Mouse (Mus musculus) hindbrain, embryonic 12.5 days (tissue): ENCODE measurements around the gene Apbb2. TPM values are rescaled to one million over a fixed set of nuclear protein-coding genes. Genes with fewer than 3 reads are reported as not detected.

Experiments
- ATAC-seq: fragments of 200-750 bp; cut with Nextera tagmentation; 2 replicates; pipeline ENCODE4 v1.8.0; 2017; ENCODE audit warnings: moderate TSS enrichment; ENCODE audit not compliant: low FRiP score
- H3K27ac ChIP-seq: fragments of 300-500 bp; sonication (generic); 2 replicates; pipeline ENCODE4 v1.5.1; 2016; ENCODE audit warnings: mild to moderate bottlenecking
- H3K27me3 ChIP-seq: fragments of 300-500 bp; sonication (generic); 2 replicates; pipeline ENCODE4 v1.6.1; 2016; ENCODE audit warnings: mild to moderate bottlenecking
- H3K36me3 ChIP-seq: fragments of 300-500 bp; sonication (generic); 2 replicates; pipeline ENCODE4 v1.6.1; 2016; ENCODE audit warnings: mild to moderate bottlenecking
- H3K4me1 ChIP-seq: fragments of 300-500 bp; sonication (generic); 2 replicates; pipeline ENCODE4 v1.6.1; 2016
- H3K4me2 ChIP-seq: fragments of 300-500 bp; sonication (generic); replicated peaks from 2 replicates; pipeline ENCODE4 v1.6.1; 2016; ENCODE audit warnings: mild to moderate bottlenecking
- H3K4me3 ChIP-seq: fragments of 300-500 bp; sonication (generic); 2 replicates; pipeline ENCODE4 v1.5.1; 2016; ENCODE audit warnings: mild to moderate bottlenecking
- H3K9ac ChIP-seq: fragments of 300-500 bp; sonication (generic); 2 replicates; pipeline ENCODE4 v1.6.1; 2016; ENCODE audit warnings: mild to moderate bottlenecking, moderate library complexity
- H3K9me3 ChIP-seq: fragments of 300-500 bp; sonication (generic); replicated peaks from 2 replicates; pipeline ENCODE4 v1.6.1; 2016; ENCODE audit warnings: mild to moderate bottlenecking
- WGBS: fragments of 180-500 bp; shearing (Covaris S2); methylation state at CpG from one replicate; pipeline ENCODE4 v1.1.7; 2016; 5-methylcytosine and 5-hydroxymethylcytosine counted together
- polyA plus RNA-seq: library from polyadenylated mRNA; unstranded; fragments of >200 nt; fragmentation: Nextera tagmentation; extraction: Ambion mirVana; gene quantifications from 2 replicates; pipeline ENCODE4 v1.2.1, GENCODE M21; 2016

Apbb2 gene
- polyA plus RNA-seq, 1 experiment from 2014 or later, result 82.4 TPM

DNA sequence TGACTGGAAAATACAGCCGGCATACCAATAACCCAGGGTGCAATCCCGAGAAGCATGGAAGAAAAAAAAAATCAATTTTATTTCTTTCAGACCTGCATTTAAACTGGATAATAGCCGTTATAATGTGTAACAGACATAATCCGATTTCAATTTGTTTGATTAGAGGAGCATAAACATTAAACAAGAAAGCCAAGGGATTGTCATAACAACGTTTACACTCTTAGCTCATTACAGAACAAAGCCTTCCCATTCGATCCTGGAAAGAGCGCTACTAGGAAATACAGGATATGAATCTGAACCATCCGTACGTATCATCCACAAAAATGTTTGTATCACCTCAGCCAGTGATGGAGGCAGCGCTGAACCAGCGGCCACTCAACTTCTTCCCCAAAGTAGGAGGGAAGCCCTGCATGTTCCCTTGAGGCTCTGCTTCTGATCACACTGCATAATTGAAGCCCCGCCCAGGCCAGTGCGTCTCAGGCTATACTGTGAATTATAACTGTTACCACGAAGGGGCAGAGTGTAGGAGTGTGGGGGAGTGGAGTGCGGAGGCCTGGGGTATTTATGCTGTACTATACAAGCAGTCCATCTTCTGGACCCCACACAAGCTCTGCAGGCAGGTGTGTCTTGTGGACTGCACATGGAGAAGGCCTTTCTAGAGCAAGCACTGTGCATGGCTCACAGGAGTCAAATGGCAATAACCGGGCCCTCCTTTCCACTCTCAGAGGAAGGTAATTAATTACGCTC is 278.1 kb downstream of the Apbb2 start:
- H3K9me3 ChIP-seq, result no peaks in the 10 kb centered on the region
- 72% methylated on average over 17 of the region's 17 CpGs for WGBS
- H3K9ac ChIP-seq, result no peak overlapping the region
- ATAC-seq, result 0 out of 2 replicates have a peak, but pooled peaks have one; percentile 7
- H3K36me3 ChIP-seq, result no peaks in the 10 kb centered on the region
- H3K4me1 ChIP-seq, result peaks cover 38% of the 10 kb centered on the region
- no peak overlapping the region for H3K4me3 ChIP-seq
- peak overlapping the region; percentile 76 for H3K27ac ChIP-seq
- H3K4me2 ChIP-seq, result no peak overlapping the region
- no peaks in the 10 kb centered on the region for H3K27me3 ChIP-seq

DNA sequence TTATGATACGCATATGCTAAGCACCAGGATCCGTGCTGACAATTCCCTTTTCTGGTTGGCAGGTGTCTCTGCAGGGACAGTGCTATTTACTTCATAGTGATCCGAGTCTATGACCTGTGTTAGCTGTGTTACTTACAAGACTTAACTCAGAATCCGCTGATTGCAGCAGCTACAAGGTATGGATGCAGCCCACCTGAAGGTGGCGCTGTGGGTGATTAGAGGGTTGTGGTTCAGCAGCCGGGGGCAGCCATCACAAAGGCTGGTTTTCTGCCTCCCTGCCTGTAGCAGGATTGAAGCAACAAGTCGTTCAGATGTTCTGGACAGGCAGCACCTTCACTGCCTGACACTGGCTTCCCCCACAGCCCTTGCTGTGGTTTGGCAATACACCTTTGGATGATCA is 280.0 kb downstream of the Apbb2 start:
- WGBS, result 29% methylated on average over 7 of the region's 7 CpGs
- Histone ChIP-seq H3K4me2 (no peak overlapping the region), H3K27ac (no peak overlapping the region), H3K9me3 (no peaks in the 10 kb centered on the region), H3K27me3 (no peaks in the 10 kb centered on the region), H3K36me3 (no peaks in the 10 kb centered on the region), H3K4me3 (no peak overlapping the region), H3K4me1 (peaks cover 38% of the 10 kb centered on the region), H3K9ac (no peak overlapping the region)
- no peak for ATAC-seq

DNA sequence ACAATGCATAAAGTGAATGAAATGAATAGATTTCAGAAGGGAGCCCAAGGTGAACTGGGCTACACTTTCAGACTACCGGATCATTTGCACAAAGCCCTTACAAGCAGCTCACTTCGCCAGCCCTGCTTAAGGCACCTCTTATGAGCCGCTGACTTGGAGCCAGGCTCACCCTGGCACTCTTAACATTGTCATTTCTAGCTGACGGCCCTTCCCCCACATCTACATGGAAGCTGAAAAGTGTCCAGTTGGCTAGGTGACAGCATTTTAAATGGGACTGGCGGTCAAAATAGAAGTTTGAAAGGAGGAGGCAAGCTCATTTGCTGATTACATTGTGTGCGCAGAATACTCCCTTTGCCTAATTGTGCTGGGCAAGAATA is 280.6 kb downstream of the Apbb2 start:
- Histone ChIP-seq H3K4me3 (peak overlapping the region; percentile 42), H3K9me3 (no peaks in the 10 kb centered on the region), H3K4me1 (peaks cover 38% of the 10 kb centered on the region), H3K27me3 (no peaks in the 10 kb centered on the region), H3K9ac (peak overlapping the region; percentile 60), H3K27ac (peak overlapping the region; percentile 76; the same call in 1 of the 2 replicates), H3K4me2 (peak overlapping the region; percentile 82), H3K36me3 (no peaks in the 10 kb centered on the region)
- peak; percentile 64 for ATAC-seq
- WGBS, result 26% methylated on average over 6 of the region's 6 CpGs

DNA sequence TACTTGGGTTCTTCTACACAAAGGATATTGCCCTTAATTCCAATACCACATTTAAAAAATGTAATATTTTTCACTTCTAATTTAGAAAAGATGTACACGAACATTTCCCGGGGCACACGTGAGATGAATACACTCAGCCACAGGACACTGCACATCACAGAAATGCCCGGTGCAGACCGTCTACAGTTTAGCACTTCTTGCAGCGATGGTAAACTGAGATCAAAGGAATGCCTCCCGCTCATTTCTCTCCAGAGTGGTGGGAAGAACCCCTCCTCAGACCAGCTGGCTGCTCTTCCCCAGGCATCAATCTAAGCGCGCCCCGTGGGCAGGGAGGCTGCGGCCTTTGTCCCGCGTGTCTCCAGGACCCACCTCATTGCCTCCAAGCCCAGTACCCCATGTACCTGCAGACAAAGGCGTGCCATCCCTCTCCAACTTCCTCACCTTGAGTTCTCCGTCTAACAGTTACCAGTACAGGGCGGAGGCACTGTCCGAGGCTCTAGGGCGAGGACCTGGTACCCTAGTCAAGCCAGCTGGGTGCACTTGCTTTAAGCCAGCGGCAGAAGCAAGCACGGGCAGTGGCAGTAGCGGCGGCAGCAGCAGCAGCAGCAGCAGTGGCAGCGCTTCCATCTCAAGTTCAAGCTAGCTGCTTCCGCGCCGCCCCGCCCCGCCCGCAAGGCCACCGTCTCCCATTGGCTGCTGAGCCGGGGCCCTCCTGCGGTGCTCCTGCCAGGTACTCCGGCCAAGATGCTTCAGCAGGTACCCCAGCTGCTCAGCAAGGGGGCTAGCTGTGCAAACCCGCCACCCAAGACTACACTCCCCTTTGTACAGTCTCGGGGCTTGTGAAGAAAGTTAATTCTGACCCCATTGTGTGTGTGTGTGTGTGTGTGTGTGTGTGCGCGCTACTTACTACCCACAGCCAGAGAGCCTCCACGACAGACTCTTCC is 281.3 kb downstream of the Apbb2 start:
- H3K27ac ChIP-seq, result peak overlapping the region; percentile 76
- peaks cover 38% of the 10 kb centered on the region for H3K4me1 ChIP-seq
- H3K27me3 ChIP-seq, result no peaks in the 10 kb centered on the region
- H3K4me2 ChIP-seq, result peak overlapping the region; percentile 82
- no peaks in the 10 kb centered on the region for H3K9me3 ChIP-seq
- H3K4me3 ChIP-seq, result peak overlapping the region; percentile 42
- H3K36me3 ChIP-seq, result no peaks in the 10 kb centered on the region
- H3K9ac ChIP-seq, result peak overlapping the region; percentile 60
- WGBS, result 4% methylated on average over 38 of the region's 38 CpGs
- ATAC-seq, result peak; percentile 73

DNA sequence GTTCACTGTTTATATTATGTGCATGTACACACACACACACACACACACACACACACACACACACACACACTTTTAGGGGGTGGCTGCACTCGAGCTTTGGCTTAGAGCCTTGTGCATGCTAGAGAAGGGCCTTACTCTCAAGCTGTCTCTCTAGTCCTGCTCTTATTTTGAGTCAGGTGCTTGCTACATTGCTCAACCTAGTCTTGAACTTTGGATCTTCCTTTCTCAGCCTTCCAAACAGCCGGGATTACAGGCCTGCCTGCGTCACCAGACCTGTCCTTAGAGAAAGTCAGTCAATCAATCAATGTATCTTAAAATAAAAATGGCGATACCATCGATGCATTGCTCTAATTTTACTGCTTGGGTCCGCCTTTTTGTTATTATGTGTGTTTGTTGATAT is 287.8 kb downstream of the Apbb2 start:
- Histone ChIP-seq H3K9ac (no peak overlapping the region), H3K4me3 (no peak overlapping the region), H3K4me2 (no peak overlapping the region), H3K9me3 (no peaks in the 10 kb centered on the region), H3K27me3 (peaks cover 2% of the 10 kb centered on the region; the same call in 1 of the 2 replicates), H3K27ac (no peak overlapping the region), H3K36me3 (no peaks in the 10 kb centered on the region), H3K4me1 (peaks cover 13% of the 10 kb centered on the region)
- 91% methylated on average over 6 of the region's 6 CpGs for WGBS
- no peak for ATAC-seq

DNA sequence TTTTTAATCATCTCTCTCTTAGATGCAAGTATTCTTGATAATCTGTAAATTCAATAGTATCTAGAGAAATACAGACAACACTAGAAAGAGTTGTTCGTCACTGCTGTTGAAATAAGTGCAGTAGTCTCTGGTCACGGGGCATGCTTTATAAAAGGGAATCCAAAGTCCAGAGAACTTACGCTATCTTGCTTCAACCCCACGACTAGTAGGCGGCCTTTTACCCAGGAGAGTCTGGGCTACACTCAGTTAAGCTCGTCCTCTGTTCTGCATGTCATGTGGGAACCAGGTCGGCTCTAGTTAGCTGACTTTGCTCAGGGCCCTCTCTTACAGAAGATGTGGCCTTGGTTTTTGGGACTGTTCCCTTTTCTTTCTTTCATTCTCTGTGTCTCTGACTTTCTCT is 289.8 kb downstream of the Apbb2 start:
- no peak overlapping the region for H3K27ac ChIP-seq
- H3K9me3 ChIP-seq, result no peaks in the 10 kb centered on the region
- H3K36me3 ChIP-seq, result no peaks in the 10 kb centered on the region
- no peak overlapping the region for H3K9ac ChIP-seq
- peaks cover 2% of the 10 kb centered on the region; the same call in 1 of the 2 replicates for H3K27me3 ChIP-seq
- 78% methylated on average over 7 of the region's 7 CpGs for WGBS
- peak overlapping the region; percentile 32; the same call in 1 of the 2 replicates for H3K4me2 ChIP-seq
- peaks cover 18% of the 10 kb centered on the region for H3K4me1 ChIP-seq
- no peak overlapping the region for H3K4me3 ChIP-seq
- no peak for ATAC-seq

DNA sequence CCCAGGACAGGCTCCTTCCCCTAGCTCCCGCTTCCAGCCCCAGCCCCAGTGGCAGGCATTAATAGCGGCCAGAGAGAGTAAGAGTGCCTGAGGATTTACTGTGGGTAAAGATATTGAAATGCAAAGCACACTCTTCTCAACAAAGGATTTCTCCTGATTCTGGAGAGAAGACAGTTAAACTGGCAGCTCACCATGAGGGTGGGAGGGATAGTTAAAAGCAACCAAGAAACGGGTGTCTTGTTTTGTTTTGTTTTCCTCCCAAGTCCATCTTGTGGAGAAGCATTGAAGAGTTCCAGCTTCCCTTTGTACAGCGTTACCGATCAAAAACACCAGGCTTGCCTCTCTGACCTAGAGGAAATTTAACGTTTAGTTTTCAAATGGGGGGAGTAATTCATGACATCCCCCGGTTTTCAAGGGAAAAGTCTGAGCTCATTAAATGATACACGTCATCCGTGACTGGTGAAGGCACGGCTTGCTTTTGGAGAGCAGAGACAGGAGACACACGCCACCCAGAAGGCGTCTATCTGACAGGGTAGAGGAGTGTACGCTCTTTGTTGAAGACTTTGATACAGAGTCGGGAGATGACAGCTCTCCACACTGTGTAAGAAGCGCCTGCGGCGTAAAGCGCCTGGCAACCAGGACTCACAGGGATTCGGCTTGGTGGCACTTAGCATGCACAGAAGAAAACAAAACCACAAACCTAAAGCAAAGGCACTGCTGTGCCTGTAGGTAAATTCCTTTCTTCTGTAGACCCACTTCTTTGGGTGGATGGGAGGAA is 290.4 kb downstream of the Apbb2 start:
- H3K4me3 ChIP-seq, result no peak overlapping the region
- H3K27ac ChIP-seq, result peak overlapping the region; percentile 62
- H3K9me3 ChIP-seq, result no peaks in the 10 kb centered on the region
- WGBS, result 26% methylated on average over 19 of the region's 19 CpGs
- peak overlapping the region; percentile 32 for H3K4me2 ChIP-seq
- no peak overlapping the region for H3K9ac ChIP-seq
- peaks cover 18% of the 10 kb centered on the region for H3K4me1 ChIP-seq
- ATAC-seq, result peak; percentile 95
- no peaks in the 10 kb centered on the region for H3K36me3 ChIP-seq
- H3K27me3 ChIP-seq, result peaks cover 2% of the 10 kb centered on the region; the same call in 1 of the 2 replicates

DNA sequence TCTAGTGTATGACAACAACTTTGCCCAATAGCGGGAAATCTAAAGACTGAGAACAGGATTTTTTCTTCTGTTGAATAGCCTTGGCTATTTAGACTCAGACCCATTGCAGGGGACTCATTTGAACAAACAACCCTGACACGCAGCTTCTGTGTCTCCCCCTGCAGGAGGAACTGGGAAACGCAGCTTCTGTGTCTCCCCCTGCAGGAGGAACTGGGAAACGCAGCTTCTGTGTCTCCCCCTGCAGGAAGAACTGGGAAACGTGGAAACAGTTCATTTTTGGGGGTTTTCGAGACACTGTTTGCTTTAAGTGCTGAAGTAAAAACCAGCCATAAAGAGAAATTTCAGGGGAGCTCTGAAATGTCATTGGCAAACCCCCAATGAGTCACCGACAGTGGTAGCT is 292.2 kb downstream of the Apbb2 start:
- Histone ChIP-seq H3K27me3 (peaks cover 2% of the 10 kb centered on the region; the same call in 1 of the 2 replicates), H3K9me3 (no peaks in the 10 kb centered on the region), H3K27ac (no peak overlapping the region), H3K4me2 (no peak overlapping the region), H3K9ac (no peak overlapping the region), H3K4me3 (no peak overlapping the region), H3K36me3 (no peaks in the 10 kb centered on the region), H3K4me1 (peaks cover 18% of the 10 kb centered on the region)
- WGBS, result 82% methylated on average over 7 of the region's 7 CpGs
- no peak for ATAC-seq

DNA sequence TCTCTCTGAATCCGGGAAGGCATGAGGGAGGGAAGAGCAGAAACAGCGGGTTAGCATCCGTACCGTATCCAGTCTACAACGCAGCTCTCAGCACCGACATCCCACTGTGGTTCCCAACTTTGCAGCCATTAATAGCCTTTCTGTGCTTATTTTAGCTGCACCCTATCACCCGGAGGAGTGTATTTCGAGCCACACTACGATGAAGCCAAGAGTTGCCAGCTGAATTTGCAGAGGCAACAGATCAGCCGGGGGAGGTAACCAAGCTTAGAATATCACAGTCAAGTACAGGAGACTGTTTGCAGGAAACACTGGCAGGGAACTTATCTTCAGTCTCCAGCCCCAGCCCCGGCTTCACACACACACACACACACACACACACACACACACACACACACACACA is 295.0 kb downstream of the Apbb2 start:
- peaks cover 24% of the 10 kb centered on the region for H3K4me1 ChIP-seq
- no peak overlapping the region for H3K9ac ChIP-seq
- WGBS, result 83% methylated on average over 11 of the region's 11 CpGs
- H3K27ac ChIP-seq, result no peak overlapping the region
- H3K9me3 ChIP-seq, result no peaks in the 10 kb centered on the region
- H3K4me2 ChIP-seq, result no peak overlapping the region
- no peak overlapping the region for H3K4me3 ChIP-seq
- H3K36me3 ChIP-seq, result no peaks in the 10 kb centered on the region
- no peaks in the 10 kb centered on the region for H3K27me3 ChIP-seq
- no peak for ATAC-seq

DNA sequence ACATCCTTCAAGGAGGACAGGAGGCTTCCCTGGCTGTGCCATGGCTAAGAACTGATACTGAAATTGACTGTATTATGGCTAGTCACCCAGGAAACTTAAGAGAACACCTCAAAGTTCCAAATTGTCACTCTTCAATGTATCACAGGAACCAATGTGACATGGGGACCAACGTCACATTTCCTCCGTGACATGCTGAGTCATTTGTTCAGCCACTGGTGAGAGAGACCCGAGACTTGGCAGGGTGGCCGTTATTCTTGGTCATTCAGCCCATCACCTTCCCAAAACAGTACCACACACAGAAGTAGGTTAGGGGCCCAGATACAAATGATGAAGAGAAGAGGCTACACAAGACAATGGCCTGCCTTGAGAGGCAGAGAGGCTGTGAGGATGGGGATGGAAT is 295.5 kb downstream of the Apbb2 start:
- no peaks in the 10 kb centered on the region for H3K36me3 ChIP-seq

DNA sequence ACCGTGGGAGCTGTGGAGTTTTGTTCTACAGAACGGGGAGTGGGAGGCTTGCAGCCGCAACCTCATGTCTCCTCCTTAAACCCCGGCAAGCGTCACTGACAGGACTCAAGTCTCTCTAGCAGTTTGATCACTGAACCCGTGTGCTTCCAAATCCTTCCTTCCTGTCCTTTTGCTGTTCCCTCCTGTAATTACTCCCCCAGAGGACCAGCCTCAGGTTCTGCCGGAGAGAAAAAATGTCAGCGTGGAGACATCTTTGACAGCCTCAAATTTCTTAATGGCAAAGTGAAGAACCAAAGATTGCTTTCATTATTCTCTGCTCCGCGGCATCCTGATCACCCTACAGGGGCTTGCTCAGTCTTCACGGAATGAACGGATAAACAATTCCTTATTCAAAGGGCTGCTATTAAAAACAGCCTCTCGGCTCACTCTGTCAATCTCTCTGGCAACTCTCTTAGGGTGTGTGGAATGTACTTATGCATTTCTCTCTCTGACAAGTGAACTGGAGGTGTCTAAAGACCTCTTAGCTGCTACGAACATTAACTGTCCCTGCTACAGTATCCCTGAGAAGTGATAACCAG is 298.7 kb downstream of the Apbb2 start:
- no peak overlapping the region for H3K9ac ChIP-seq
- H3K4me3 ChIP-seq, result no peak overlapping the region
- no peak for ATAC-seq
- peak overlapping the region; percentile 73 for H3K27ac ChIP-seq
- H3K4me2 ChIP-seq, result peak overlapping the region; percentile 19
- 32% methylated on average over 14 of the region's 14 CpGs for WGBS
- H3K36me3 ChIP-seq, result peaks cover 3% of the 10 kb centered on the region; the same call in 1 of the 2 replicates
- peaks cover 22% of the 10 kb centered on the region for H3K4me1 ChIP-seq
- no peaks in the 10 kb centered on the region for H3K27me3 ChIP-seq
- H3K9me3 ChIP-seq, result no peaks in the 10 kb centered on the region

More for the DNA sequence above, 295.5 kb downstream of the Apbb2 start:
- H3K9ac ChIP-seq, result no peak overlapping the region
- ATAC-seq, result no peak
- peaks cover 24% of the 10 kb centered on the region for H3K4me1 ChIP-seq
- no peak overlapping the region for H3K27ac ChIP-seq
- H3K9me3 ChIP-seq, result no peaks in the 10 kb centered on the region
- H3K4me2 ChIP-seq, result no peak overlapping the region
- H3K4me3 ChIP-seq, result no peak overlapping the region
- H3K27me3 ChIP-seq, result no peaks in the 10 kb centered on the region
- WGBS, result 77% methylated on average over 4 of the region's 4 CpGs
